10 mouse cellular contexts compared by ENCODE assay signal in the genomic region with DNA sequence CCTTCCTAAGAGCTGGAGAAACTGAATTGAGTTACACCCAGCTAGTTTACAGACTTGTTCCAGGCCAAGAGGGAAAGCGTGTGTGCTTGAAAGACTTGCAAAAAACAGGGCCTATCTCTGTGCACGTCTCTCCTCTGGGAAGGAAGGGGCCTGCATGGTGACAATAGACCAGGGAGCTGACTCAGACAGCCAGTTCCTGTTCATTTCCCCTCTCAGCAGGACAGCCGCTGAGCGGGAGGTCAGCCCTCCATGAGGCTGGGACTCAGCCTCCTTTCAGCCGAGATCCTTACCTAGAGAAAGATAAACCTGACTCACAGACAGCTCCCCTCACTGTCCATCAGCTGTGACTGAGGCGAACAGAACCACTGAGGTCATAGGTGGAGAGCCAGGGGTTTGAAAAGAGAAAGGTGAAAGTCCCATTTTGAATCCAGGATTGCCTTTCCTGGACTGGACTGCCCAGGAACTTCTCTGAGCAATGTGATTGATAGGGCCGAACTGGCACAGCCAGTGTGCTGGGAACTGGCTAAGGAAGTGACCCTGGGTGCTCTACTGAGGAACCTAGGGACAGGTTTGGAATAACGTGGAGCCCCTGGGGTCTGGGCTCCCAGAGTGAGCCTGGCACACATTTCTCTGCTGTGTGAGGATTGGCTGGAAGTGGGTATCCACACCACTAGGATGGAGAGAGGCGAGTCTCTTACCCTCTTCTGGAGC. TPM values are rescaled to one million over a fixed set of nuclear protein-coding genes. Genes with fewer than 3 reads are reported as not detected.
DNase-seq lines count a peak whose midpoint lies in the region; TF ChIP-seq lines count a peak whose summit lies in the region.
"Had no signal": no experiment of that assay in that cellular context is flagged by ENCODE, and none has a peak within 500 bp of the region (broad histone marks: within the 10 kb centered on the region; RNA-seq: fewer than 3 reads in every experiment).

No protein-coding gene starts in this region.

- 56% methylated on average over 9 of the region's 9 CpGs for WGBS in small intestine, adult 2 months

- peak; percentile 28 to 34 for DNase-seq in lung, adult 18-20 months
- DNase-seq in lung, postnatal 10 days = no peak
- DNase-seq in heart, adult 8-10 months (ENCODE audit: low spot score) = peak; percentile 46
- DNase-seq in kidney, postnatal 10 days = peak; percentile 42
- no peak for DNase-seq in MN1 (ENCODE audit: low spot score)
- no peak for DNase-seq in urinary bladder, postnatal 25 days (ENCODE audit: low spot score)
- DNase-seq: embryo, embryonic 11 days; gastrocnemius, postnatal 10 days had no signal

- no peaks in the 10 kb centered on the region for H3K36me3 ChIP-seq in small intestine, adult 2 months (ENCODE audit: control insufficient read depth, insufficient read depth, low read length)
- H3K36me3 ChIP-seq: stomach, embryonic 15.5 days had no signal

- TF ChIP-seq CTCF in small intestine, adult 2 months (IDR thresholded peaks at IDR 0.05; ENCODE audit: extremely low read depth, insufficient read length, insufficient replicate concordance, low read depth, low read length) = no peak

- TF ChIP-seq POLR2A in small intestine, adult 2 months (IDR thresholded peaks at IDR 0.05; ENCODE audit: low read depth, low read length) = no peak

- H3K27ac ChIP-seq in small intestine, adult 2 months (ENCODE audit: insufficient read depth, low read depth, low read length) = no peak overlapping the region
- H3K27ac ChIP-seq: stomach, embryonic 15.5 days had no signal

- H3K4me3 ChIP-seq in small intestine, adult 2 months (ENCODE audit: low read depth, low read length) = peak overlapping the region; percentile 21
- H3K4me3 ChIP-seq: stomach, embryonic 15.5 days had no signal

- H3K4me1 ChIP-seq in small intestine, adult 2 months (ENCODE audit: control insufficient read depth, insufficient read depth, insufficient read length, low read length) = no peaks in the 10 kb centered on the region
- H3K4me1 ChIP-seq: stomach, embryonic 15.5 days had no signal

- H3K27me3 ChIP-seq in small intestine, adult 2 months (ENCODE audit: control insufficient read depth, insufficient read depth, low read length) = no peaks in the 10 kb centered on the region

RNA-seq across cellular contexts. Expression of a gene that starts 53.7 kb away (rescaled TPM):
- total RNA-seq in heart, adult 8-10 months (2022) = 1 to 10 TPM; 1.1 to 1.9 (median 1.3) TPM
- polyA plus RNA-seq in small intestine, adult 2 months (2012; rRNA removed) = 1.3 and 1.4 TPM in 2 replicates

Comparison
In these comparisons a context has a peak if more than half of its experiments do, and no peak if none do; other contexts are left out.
1. DNase-seq: peak in lung, adult 18-20 months (2 of 2), heart, adult 8-10 months (single experiment) and kidney, postnatal 10 days (single experiment); none in lung, postnatal 10 days (single experiment), MN1 (single experiment) and urinary bladder, postnatal 25 days (single experiment).